Comparison of ENCODE assay signal across 8 mouse cellular contexts in genomic region chr6:114478771-114479170, GRCm38 (mm10).
A peak's percentile ranks its signal among the peaks of the same experiment; 100 is the strongest.
DNase-seq lines count a peak whose midpoint lies in the region.

No protein-coding gene starts in this region.

- DNase-seq in kidney, postnatal 10 days = peak; percentile 62
- no peak for DNase-seq in kidney, adult 8-10 months
- peak; percentile 68 for DNase-seq in fibroblast of lung, adult 2 months (ENCODE audit: low read depth)
- DNase-seq in heart, postnatal 14 days = peak; percentile 69 to 73
- DNase-seq in ovary, postnatal 10 days (ENCODE audit: low spot score) = peak; percentile 27
- DNase-seq in frontal cortex, postnatal 14 days (ENCODE audit: low spot score in 2 of 2) = no peak
- DNase-seq in embryo, embryonic 9.5 days (ENCODE audit: extremely low spot score) = no peak
- DNase-seq in spleen, postnatal 36 days (ENCODE audit: low spot score in 2 of 2) = no peak

- intact Hi-C loops in heart, postnatal 14 days (cut with DNase I) = no loop called here

Comparison
In these comparisons a context has a peak if more than half of its experiments do, and no peak if none do; other contexts are left out.
1. DNase-seq: peak in kidney, postnatal 10 days (single experiment), fibroblast of lung, adult 2 months (single experiment), heart, postnatal 14 days (2 of 2) and ovary, postnatal 10 days (single experiment); none in kidney, adult 8-10 months (0 of 2), frontal cortex, postnatal 14 days (0 of 2), embryo, embryonic 9.5 days (single experiment) and spleen, postnatal 36 days (0 of 2).